Mouse (Mus musculus): ENCODE measurements around the gene Nol10. TPM values are rescaled to one million over a fixed set of nuclear protein-coding genes. Genes with fewer than 3 reads are reported as not detected.
"Not testable (repeated sequence)": the region's sequence is repeated elsewhere in the genome, so short reads cannot be mapped to it uniquely, and the experiment has no call there.

Nol10 gene
- total RNA-seq, 1 experiment from 2014 or later: 7.4 TPM

- ATAC-seq (ENCODE audit: extremely low read depth, insufficient number of reproducible peaks, low FRiP score, poor library complexity, severe bottlenecking): no peak
Observed at GRCm38 (mm10) chr12:17444406-17444805, 96.1 kb downstream of the Nol10 start.

GRCm38 (mm10) chr12:17445251-17445650 lies 97.0 kb downstream of the Nol10 start:
- no peak for ATAC-seq (ENCODE audit: extremely low read depth, insufficient number of reproducible peaks, low FRiP score, poor library complexity, severe bottlenecking)

GRCm38 (mm10) chr12:17448781-17449180 lies 100.5 kb downstream of the Nol10 start:
- no peak for ATAC-seq (ENCODE audit: extremely low read depth, insufficient number of reproducible peaks, low FRiP score, poor library complexity, severe bottlenecking)

GRCm38 (mm10) chr12:17449661-17450091 lies 101.4 kb downstream of the Nol10 start:
- ATAC-seq (ENCODE audit: extremely low read depth, insufficient number of reproducible peaks, low FRiP score, poor library complexity, severe bottlenecking): no peak

- ATAC-seq (ENCODE audit: extremely low read depth, insufficient number of reproducible peaks, low FRiP score, poor library complexity, severe bottlenecking): no peak
Observed at GRCm38 (mm10) chr12:17450503-17450902, 102.2 kb downstream of the Nol10 start.

- ATAC-seq (ENCODE audit: extremely low read depth, insufficient number of reproducible peaks, low FRiP score, poor library complexity, severe bottlenecking): no peak
Observed at GRCm38 (mm10) chr12:17450908-17451307, 102.7 kb downstream of the Nol10 start.

- no peak for ATAC-seq (ENCODE audit: extremely low read depth, insufficient number of reproducible peaks, low FRiP score, poor library complexity, severe bottlenecking)
Observed at GRCm38 (mm10) chr12:17452273-17452672, 104.0 kb downstream of the Nol10 start.

- ATAC-seq (ENCODE audit: extremely low read depth, insufficient number of reproducible peaks, low FRiP score, poor library complexity, severe bottlenecking): no peak
Observed at GRCm38 (mm10) chr12:17453918-17454317, 105.7 kb downstream of the Nol10 start.

- no peak for ATAC-seq (ENCODE audit: extremely low read depth, insufficient number of reproducible peaks, low FRiP score, poor library complexity, severe bottlenecking)
Observed at GRCm38 (mm10) chr12:17455096-17455495, 106.8 kb downstream of the Nol10 start.

- ATAC-seq (ENCODE audit: extremely low read depth, insufficient number of reproducible peaks, low FRiP score, poor library complexity, severe bottlenecking): not testable (repeated sequence)
Observed at GRCm38 (mm10) chr12:17459223-17459622, 111.0 kb downstream of the Nol10 start.

- ATAC-seq (ENCODE audit: extremely low read depth, insufficient number of reproducible peaks, low FRiP score, poor library complexity, severe bottlenecking): no peak
Observed at GRCm38 (mm10) chr12:17463706-17464105, 115.4 kb downstream of the Nol10 start.

GRCm38 (mm10) chr12:17464550-17464949 lies 116.3 kb downstream of the Nol10 start:
- not testable (repeated sequence) for ATAC-seq (ENCODE audit: extremely low read depth, insufficient number of reproducible peaks, low FRiP score, poor library complexity, severe bottlenecking)

- no peak for ATAC-seq (ENCODE audit: extremely low read depth, insufficient number of reproducible peaks, low FRiP score, poor library complexity, severe bottlenecking)
Observed at GRCm38 (mm10) chr12:17466791-17467190, 118.5 kb downstream of the Nol10 start.

GRCm38 (mm10) chr12:17468359-17468758 lies 120.1 kb downstream of the Nol10 start:
- no peak for ATAC-seq (ENCODE audit: extremely low read depth, insufficient number of reproducible peaks, low FRiP score, poor library complexity, severe bottlenecking)

- ATAC-seq (ENCODE audit: extremely low read depth, insufficient number of reproducible peaks, low FRiP score, poor library complexity, severe bottlenecking): no peak
Observed at GRCm38 (mm10) chr12:17469869-17470268, 121.6 kb downstream of the Nol10 start.

GRCm38 (mm10) chr12:17470528-17470927 lies 122.3 kb downstream of the Nol10 start:
- not testable (repeated sequence) for ATAC-seq (ENCODE audit: extremely low read depth, insufficient number of reproducible peaks, low FRiP score, poor library complexity, severe bottlenecking)

- no peak; the same call in 1 of the 2 replicates for ATAC-seq (ENCODE audit: extremely low read depth, insufficient number of reproducible peaks, low FRiP score, poor library complexity, severe bottlenecking)
Observed at GRCm38 (mm10) chr12:17471405-17471804, 123.1 kb downstream of the Nol10 start.

- no peak for ATAC-seq (ENCODE audit: extremely low read depth, insufficient number of reproducible peaks, low FRiP score, poor library complexity, severe bottlenecking)
Observed at GRCm38 (mm10) chr12:17473128-17473527, 124.9 kb downstream of the Nol10 start.

- ATAC-seq (ENCODE audit: extremely low read depth, insufficient number of reproducible peaks, low FRiP score, poor library complexity, severe bottlenecking): no peak
Observed at GRCm38 (mm10) chr12:17473862-17474261, 125.6 kb downstream of the Nol10 start.

GRCm38 (mm10) chr12:17474681-17475080 lies 126.4 kb downstream of the Nol10 start:
- no peak for ATAC-seq (ENCODE audit: extremely low read depth, insufficient number of reproducible peaks, low FRiP score, poor library complexity, severe bottlenecking)

- ATAC-seq (ENCODE audit: extremely low read depth, insufficient number of reproducible peaks, low FRiP score, poor library complexity, severe bottlenecking): no peak
Observed at GRCm38 (mm10) chr12:17475146-17475545, 126.9 kb downstream of the Nol10 start.

All from neutrophil, adult 5-6 weeks (primary cell).